Mouse (Mus musculus): Measurements from ENCODE around the gene Cldnd2.

DNA sequence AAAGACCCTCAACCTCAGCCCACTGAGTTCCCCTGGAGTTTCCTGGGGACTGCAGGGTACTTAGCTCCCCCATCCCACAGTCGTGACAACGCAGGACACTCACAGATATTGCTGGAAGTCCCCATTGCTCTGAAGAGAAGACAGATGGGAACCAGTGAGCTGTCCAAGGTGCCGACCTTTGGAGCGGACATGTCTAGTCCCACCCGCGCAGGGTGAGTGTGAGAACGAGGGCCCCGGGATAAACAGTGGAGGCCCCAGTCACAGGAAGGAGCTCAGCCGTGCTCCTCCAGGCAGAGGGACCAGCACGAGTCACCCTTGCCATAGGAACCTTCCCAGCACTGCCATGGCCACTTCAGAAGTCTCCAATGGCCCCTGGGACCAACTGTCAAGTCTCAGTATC is 42.7 kb downstream of the Cldnd2 start:
- no peak for TF ChIP-seq POLR2A (IDR thresholded peaks at IDR 0.05; ENCODE audit: control insufficient read depth, low read depth, low read length)
- TF ChIP-seq CTCF (IDR thresholded peaks at IDR 0.05; ENCODE audit: control insufficient read depth, insufficient read depth, insufficient replicate concordance, low read depth, low read length) = no peak

Measured in testis, adult 2 months (tissue).